Mouse (Mus musculus) megakaryocyte, embryonic 14.5 days (primary cell): Measurements from ENCODE around the gene Zfp1.

Source experiments
- FLI1 ChIP-seq: IDR thresholded peaks from 2 replicates; pipeline ENCODE4 v1.6.1; 2012; ENCODE audit warnings: low read length, inconsistent platforms, mixed read lengths
- GATA1 ChIP-seq: IDR thresholded peaks from 3 replicates; pipeline ENCODE4 v1.6.1; 2012; ENCODE audit warnings: mixed read lengths, low read length, inconsistent platforms, borderline replicate concordance

- TF ChIP-seq GATA1 (no peak), FLI1 (no peak)
Observed at GRCm38 (mm10) chr8:111690960-111691445, 47.8 kb downstream of the Zfp1 start, which contains the start of gene Ctrb1.
